Mouse (Mus musculus) neural tube, embryonic 15.5 days (tissue): ENCODE measurements at regions not wholly inside any gene's neighbourhood (a gene's known extent, or its start where the extent isn't known, plus 50 kb on each side); places are given as distances from the start of the nearest gene placed in this dataset. TPM values are rescaled to one million over a fixed set of nuclear protein-coding genes. Genes with fewer than 3 reads are reported as not detected.

Experiments used
- microRNA-seq: library from miRNA; unstranded; fragments of <30 nt; microRNA quantifications from one replicate; pipeline ENCODE4, GENCODE M21; 2017

Small RNA genes lying in the stretch of these regions (microRNA-seq; reads per million reads assigned to microRNA genes)
- gene Gm27628 = not detected
